Mouse (Mus musculus) myocyte (in vitro differentiated cells): ENCODE data around the gene Bend6. TPM values are rescaled to one million over a fixed set of nuclear protein-coding genes. Genes with fewer than 3 reads are reported as not detected.
A peak's percentile ranks its signal among the peaks of the same experiment; 100 is the strongest.

Experiments used
- H3K27me3 ChIP-seq: one replicate; pipeline ENCODE4 v1.6.1; 2011; ENCODE audit not compliant: control insufficient read depth, insufficient read depth, insufficient read length
- H3K36me3 ChIP-seq: one replicate; pipeline ENCODE4 v1.6.1; 2011; ENCODE audit not compliant: control insufficient read depth, insufficient read depth
- H3K4me2 ChIP-seq: one replicate; pipeline ENCODE4 v1.6.1; 2011; ENCODE audit warnings: low read depth, control low read depth
- H3K4me3 ChIP-seq: one replicate; pipeline ENCODE4 v1.5.1; 2011; ENCODE audit warnings: mild to moderate bottlenecking, control low read depth, moderate library complexity
- H3K79me2 ChIP-seq: one replicate; pipeline ENCODE4 v1.6.1; 2011; ENCODE audit not compliant: control insufficient read depth, insufficient read depth
- H3ac ChIP-seq: one replicate; pipeline ENCODE4 v1.6.1; 2011; ENCODE audit not compliant: control insufficient read depth, insufficient read length
- CEBPB ChIP-seq: IDR thresholded peaks from 2 replicates; pipeline ENCODE4 v1.6.1; 2011; ENCODE audit warnings: mild to moderate bottlenecking, moderate library complexity; ENCODE audit not compliant: poor library complexity, insufficient read depth, severe bottlenecking
- E2F4 ChIP-seq: IDR thresholded peaks from one replicate; pipeline ENCODE4 v1.6.1; 2011; ENCODE audit warnings: mild to moderate bottlenecking, control low read depth, moderate library complexity; ENCODE audit not compliant: insufficient read depth
- MAX ChIP-seq: IDR thresholded peaks from one replicate; pipeline ENCODE4 v1.6.1; 2011; ENCODE audit warnings: low read depth, mild to moderate bottlenecking, control low read depth
- MYOD1 ChIP-seq, 3 experiments: IDR thresholded peaks; one replicate each; pipeline ENCODE4 v1.6.1; 2011; ENCODE audit warnings: control low read depth in 2 of 3, low read depth in 2 of 3, mild to moderate bottlenecking in 2 of 3, moderate library complexity in 1 of 3; ENCODE audit not compliant: insufficient read length in 2 of 3, control insufficient read depth in 1 of 3
- MYOG ChIP-seq, 3 experiments: IDR thresholded peaks; one replicate each; pipeline ENCODE4 v1.6.1; 2011; ENCODE audit warnings: control low read depth in 2 of 3, low read depth in 2 of 3, mild to moderate bottlenecking in 2 of 3; ENCODE audit not compliant: insufficient read length in 2 of 3, control insufficient read depth in 1 of 3, insufficient read depth in 1 of 3
- POLR2A ChIP-seq: IDR thresholded peaks from one replicate; pipeline ENCODE4 v1.6.1; 2011; ENCODE audit warnings: low read depth, mild to moderate bottlenecking, control low read depth, moderate library complexity; ENCODE audit not compliant: insufficient read length
- POLR2AphosphoS2 ChIP-seq: IDR thresholded peaks from one replicate; pipeline ENCODE4 v1.6.1; 2011; ENCODE audit warnings: low read depth, control low read depth; ENCODE audit not compliant: insufficient read length
- REST ChIP-seq: IDR thresholded peaks from one replicate; pipeline ENCODE4 v1.6.1; 2011; ENCODE audit warnings: mild to moderate bottlenecking, control low read depth, moderate library complexity; ENCODE audit not compliant: insufficient read depth, insufficient read length
- SRF ChIP-seq: IDR thresholded peaks from one replicate; pipeline ENCODE4 v1.6.1; 2011; ENCODE audit warnings: low read depth; ENCODE audit not compliant: control insufficient read depth, insufficient read length
- TCF12 ChIP-seq: IDR thresholded peaks from one replicate; pipeline ENCODE4 v1.6.1; 2011; ENCODE audit warnings: mild to moderate bottlenecking, control low read depth; ENCODE audit not compliant: poor library complexity, insufficient read depth, severe bottlenecking
- TCF3 ChIP-seq: IDR thresholded peaks from one replicate; pipeline ENCODE4 v1.6.1; 2011; ENCODE audit warnings: low read depth, control low read depth; ENCODE audit not compliant: insufficient read length
- USF1 ChIP-seq: IDR thresholded peaks from one replicate; pipeline ENCODE4 v1.6.1; 2011; ENCODE audit warnings: low read depth, mild to moderate bottlenecking, control low read depth, moderate library complexity
- polyA plus RNA-seq: library from polyadenylated mRNA; unstranded; fragments of >200 nt; fragmentation: generic; extraction: Trizol; gene quantifications from one replicate; pipeline ENCODE4 v1.2.1, GENCODE M21; 2012; ENCODE audit warnings: missing spikeins

The Bend6 gene
- polyA plus RNA-seq, 1 experiment = 3.8 TPM

DNA sequence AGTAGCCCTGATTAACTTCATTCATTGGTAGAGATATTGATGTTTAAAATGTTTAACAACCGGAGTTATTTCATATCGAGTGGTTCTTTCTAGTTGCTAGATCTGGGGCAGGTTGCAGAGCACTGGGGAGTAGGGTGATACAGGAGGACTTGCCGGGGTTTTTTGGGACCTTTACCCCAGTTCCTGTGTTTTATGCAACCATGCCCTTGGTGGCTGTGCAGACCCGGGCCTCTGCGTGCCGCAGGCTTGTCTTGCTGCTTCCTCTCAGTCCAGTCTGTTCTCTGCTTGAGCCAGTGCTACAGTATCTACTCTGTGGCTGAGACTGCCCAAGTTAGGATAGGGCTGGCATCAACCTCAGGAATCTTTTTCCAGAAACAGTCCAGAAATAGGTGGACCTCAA, 38.1 kb upstream of the Bend6 start:
- no peak overlapping the region for H3ac ChIP-seq
- peaks cover 23% of the 10 kb centered on the region for H3K79me2 ChIP-seq
- no peak overlapping the region for H3K4me3 ChIP-seq
- H3K36me3 ChIP-seq = no peaks in the 10 kb centered on the region
- H3K27me3 ChIP-seq = no peaks in the 10 kb centered on the region
- H3K4me2 ChIP-seq = no peak overlapping the region
- TF ChIP-seq SRF (no peak), TCF3 (no peak), TCF12 (no peak), CEBPB (no peak), MAX (no peak), MYOD1 (IDR thresholded peaks at IDR 0.05; ENCODE audit: control insufficient read depth in 1 of 3, insufficient read length in 2 of 3, low read depth in 2 of 3) (no peak), USF1 (no peak), E2F4 (no peak), MYOG (IDR thresholded peaks at IDR 0.05; ENCODE audit: control insufficient read depth in 1 of 3, insufficient read depth in 1 of 3, insufficient read length in 2 of 3, low read depth in 2 of 3) (no peak), POLR2A (no peak), REST (no peak), POLR2AphosphoS2 (no peak)

- no peak overlapping the region for H3K4me2 ChIP-seq
- no peak overlapping the region for H3K4me3 ChIP-seq
These were observed 37.5 kb upstream of the Bend6 start for GRCm38 (mm10) chr1:33944977-33945750.

GRCm38 (mm10) chr1:33943943-33944342, 36.3 kb upstream of the Bend6 start:
- H3K79me2 ChIP-seq = peaks cover 26% of the 10 kb centered on the region
- no peak overlapping the region for H3ac ChIP-seq
- no peaks in the 10 kb centered on the region for H3K36me3 ChIP-seq
- H3K4me3 ChIP-seq = no peak overlapping the region
- no peak overlapping the region for H3K4me2 ChIP-seq
- H3K27me3 ChIP-seq = no peaks in the 10 kb centered on the region
- TF ChIP-seq SRF = no peak
- TF ChIP-seq E2F4 = no peak
- no peak for TF ChIP-seq USF1
- TF ChIP-seq POLR2AphosphoS2 = no peak
- TF ChIP-seq TCF3 = no peak
- no peak for TF ChIP-seq TCF12
- TF ChIP-seq MAX = no peak
- no peak for TF ChIP-seq REST
- no peak for TF ChIP-seq MYOG (IDR thresholded peaks at IDR 0.05; ENCODE audit: control insufficient read depth in 1 of 3, insufficient read depth in 1 of 3, insufficient read length in 2 of 3, low read depth in 2 of 3)
- TF ChIP-seq MYOD1 (IDR thresholded peaks at IDR 0.05; ENCODE audit: control insufficient read depth in 1 of 3, insufficient read length in 2 of 3, low read depth in 2 of 3) = no peak
- TF ChIP-seq CEBPB = no peak

More at GRCm38 (mm10) chr1:33944977-33945750, 37.5 kb upstream of the Bend6 start:
- H3K36me3 ChIP-seq = no peaks in the 10 kb centered on the region
- H3K27me3 ChIP-seq = no peaks in the 10 kb centered on the region
- no peak overlapping the region for H3ac ChIP-seq
- TF ChIP-seq USF1 = no peak
- TF ChIP-seq TCF12 = no peak
- no peak for TF ChIP-seq E2F4
- TF ChIP-seq POLR2AphosphoS2 = no peak
- TF ChIP-seq REST = no peak
- TF ChIP-seq MYOG (IDR thresholded peaks at IDR 0.05; ENCODE audit: control insufficient read depth in 1 of 3, insufficient read depth in 1 of 3, insufficient read length in 2 of 3, low read depth in 2 of 3) = no peak
- no peak for TF ChIP-seq SRF
- TF ChIP-seq MAX = no peak
- no peak for TF ChIP-seq TCF3
- TF ChIP-seq CEBPB = no peak
- H3K79me2 ChIP-seq = peaks cover 23% of the 10 kb centered on the region

DNA sequence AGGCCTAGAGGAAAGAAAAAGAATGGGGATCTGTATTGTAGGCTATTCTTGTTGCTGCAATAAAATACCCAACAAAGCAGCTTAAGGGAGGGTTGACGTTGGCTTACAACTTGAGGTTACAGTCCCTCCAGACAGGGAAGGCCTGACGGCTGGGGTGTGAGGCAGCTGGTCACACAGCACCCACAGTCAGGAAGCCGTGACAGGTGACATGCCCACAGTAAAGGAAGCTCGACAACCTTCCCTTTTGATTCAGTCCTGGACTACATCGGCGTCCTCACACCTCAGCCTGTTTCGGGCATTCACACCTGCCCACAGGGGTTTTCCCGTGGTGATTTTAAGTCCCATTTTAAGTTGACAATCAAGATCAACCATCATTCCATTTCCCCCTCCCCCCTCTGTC, 35.0 kb upstream of the Bend6 start:
- TF ChIP-seq TCF3 (peak; percentile 45), REST (no peak), MYOD1 (IDR thresholded peaks at IDR 0.05; ENCODE audit: control insufficient read depth in 1 of 3, insufficient read length in 2 of 3, low read depth in 2 of 3) (peak in 2 of 3 experiments; percentile 66 to 91), MYOG (IDR thresholded peaks at IDR 0.05; ENCODE audit: control insufficient read depth in 1 of 3, insufficient read depth in 1 of 3, insufficient read length in 2 of 3, low read depth in 2 of 3) (peak in 2 of 3 experiments; percentile 53 to 81)
- H3K36me3 ChIP-seq = no peaks in the 10 kb centered on the region
- H3K4me3 ChIP-seq = no peak overlapping the region
- H3ac ChIP-seq = no peak overlapping the region
- peaks cover 21% of the 10 kb centered on the region for H3K79me2 ChIP-seq
- no peak overlapping the region for H3K4me2 ChIP-seq
- H3K27me3 ChIP-seq = no peaks in the 10 kb centered on the region

GRCm38 (mm10) chr1:33940364-33940928, 32.8 kb upstream of the Bend6 start:
- Histone ChIP-seq H3ac (no peak overlapping the region), H3K4me2 (no peak overlapping the region), H3K4me3 (no peak overlapping the region), H3K79me2 (peaks cover 19% of the 10 kb centered on the region), H3K36me3 (no peaks in the 10 kb centered on the region), H3K27me3 (no peaks in the 10 kb centered on the region)
- TF ChIP-seq USF1 (no peak), SRF (no peak), POLR2AphosphoS2 (no peak), E2F4 (no peak), POLR2A (no peak)
